ENCODE assay signal across 9 mouse cellular contexts in genomic region chr19:38258651-38259065, GRCm38 (mm10). TPM values are rescaled to one million over a fixed set of nuclear protein-coding genes. Genes with fewer than 3 reads are reported as not detected.
DNase-seq lines count a peak whose midpoint lies in the region; ATAC-seq lines count a peak whose summit lies in the region.
"Had no signal": no experiment of that assay in that cellular context is flagged by ENCODE, and none has a peak within 500 bp of the region (broad histone marks: within the 10 kb centered on the region; RNA-seq: fewer than 3 reads in every experiment).

No protein-coding gene starts in this region.

- no peak overlapping the region for H3K9ac ChIP-seq in midbrain, embryonic 16.5 days (ENCODE audit: low read depth, low read length)
- H3K9ac ChIP-seq: liver, embryonic 13.5 days had no signal

- no peak overlapping the region for H3K27ac ChIP-seq in midbrain, embryonic 16.5 days (ENCODE audit: low read length)
- H3K27ac ChIP-seq: liver, embryonic 13.5 days had no signal

- peaks cover 13% of the 10 kb centered on the region for H3K4me1 ChIP-seq in midbrain, embryonic 16.5 days (ENCODE audit: control insufficient read depth, insufficient read depth, low read length)
- H3K4me1 ChIP-seq: liver, embryonic 13.5 days had no signal

- ATAC-seq in midbrain, embryonic 16.5 days: peak; percentile 78

- intact Hi-C loops in left cerebral cortex, postnatal 4 days (cut with DNase I): no loop called here

- 74% methylated on average over 3 of the region's 3 CpGs for WGBS in midbrain, embryonic 16.5 days

- H3K36me3 ChIP-seq in midbrain, embryonic 16.5 days (ENCODE audit: control insufficient read depth, insufficient read depth, low read length): no peaks in the 10 kb centered on the region
- H3K36me3 ChIP-seq: liver, embryonic 13.5 days had no signal

- DNase-seq in left cerebral cortex, adult 18-20 months (ENCODE audit: low spot score in 2 of 2): peak; percentile 54 to 55
- no peak for DNase-seq in left cerebral cortex, postnatal 4 days
- DNase-seq in cerebellum, adult 11 months: peak; percentile 58
- peak; percentile 59 to 67 for DNase-seq in cerebellum, postnatal 14 days
- no peak for DNase-seq in urinary bladder, postnatal 4 days (ENCODE audit: low spot score in 2 of 2)
- DNase-seq in embryo, embryonic 10.5 days (ENCODE audit: low spot score): no peak
- DNase-seq: liver, embryonic 13.5 days had no signal

- H3K4me2 ChIP-seq in midbrain, embryonic 16.5 days (ENCODE audit: low read length): no peak overlapping the region; the same call in 1 of the 2 replicates
- H3K4me2 ChIP-seq: liver, embryonic 13.5 days had no signal

- H3K4me3 ChIP-seq in midbrain, embryonic 16.5 days (ENCODE audit: low read depth, low read length): no peak overlapping the region
- H3K4me3 ChIP-seq: liver, embryonic 13.5 days; myocyte had no signal

- no peaks in the 10 kb centered on the region; the same call in 1 of the 2 replicates for H3K27me3 ChIP-seq in midbrain, embryonic 16.5 days (ENCODE audit: control insufficient read depth, insufficient read depth, low read depth, low read length)

- H3K9me3 ChIP-seq in midbrain, embryonic 16.5 days (replicated peaks; ENCODE audit: control insufficient read depth, low read length, poor library complexity, severe bottlenecking): no peaks in the 10 kb centered on the region
- H3K9me3 ChIP-seq: liver, embryonic 13.5 days had no signal

RNA-seq across cellular contexts. Expression of gene Lgi1, which starts 5.7 kb away (rescaled TPM):
- total RNA-seq in left cerebral cortex, adult 18-20 months (2021): 100 to 1,000 TPM; 130 to 135 TPM
- 10 to 100 TPM; 51.8 to 59.0 TPM for total RNA-seq in left cerebral cortex, postnatal 4 days (2021)
- polyA plus RNA-seq in midbrain, embryonic 16.5 days (2015; fragmentation: Nextera tagmentation; extraction: Ambion mirVana): 24.4 and 28.6 TPM in 2 replicates
- polyA plus RNA-seq: myocyte had no signal

RNA-seq across cellular contexts. Expression of gene Fra10ac1, which starts 34.7 kb away (rescaled TPM):
- total RNA-seq in left cerebral cortex, adult 18-20 months (2021): 10 to 100 TPM; 13.5 to 13.6 TPM
- total RNA-seq in left cerebral cortex, postnatal 4 days (2021): 10 to 100 TPM; 21.8 to 24.2 TPM
- polyA plus RNA-seq in midbrain, embryonic 16.5 days (2015; fragmentation: Nextera tagmentation; extraction: Ambion mirVana): 41.3 and 50.7 TPM in 2 replicates

Comparison
In these comparisons a context has a peak if more than half of its experiments do, and no peak if none do; other contexts are left out.
1. DNase-seq: peak in left cerebral cortex, adult 18-20 months (2 of 2), cerebellum, adult 11 months (single experiment) and cerebellum, postnatal 14 days (2 of 2); none in left cerebral cortex, postnatal 4 days (single experiment), urinary bladder, postnatal 4 days (0 of 2) and embryo, embryonic 10.5 days (single experiment).